Mouse (Mus musculus): ENCODE measurements around the gene Immp2l. TPM values are rescaled to one million over a fixed set of nuclear protein-coding genes. Genes with fewer than 3 reads are reported as not detected.
A peak's percentile ranks its signal among the peaks of the same experiment; 100 is the strongest.
"Not testable (repeated sequence)": the region's sequence is repeated elsewhere in the genome, so short reads cannot be mapped to it uniquely, and the experiment has no call there.

Gene Immp2l
- total RNA-seq, 4 experiments from 2014 or later: 25.7 to 31.9 (median 26.7) TPM

DNA sequence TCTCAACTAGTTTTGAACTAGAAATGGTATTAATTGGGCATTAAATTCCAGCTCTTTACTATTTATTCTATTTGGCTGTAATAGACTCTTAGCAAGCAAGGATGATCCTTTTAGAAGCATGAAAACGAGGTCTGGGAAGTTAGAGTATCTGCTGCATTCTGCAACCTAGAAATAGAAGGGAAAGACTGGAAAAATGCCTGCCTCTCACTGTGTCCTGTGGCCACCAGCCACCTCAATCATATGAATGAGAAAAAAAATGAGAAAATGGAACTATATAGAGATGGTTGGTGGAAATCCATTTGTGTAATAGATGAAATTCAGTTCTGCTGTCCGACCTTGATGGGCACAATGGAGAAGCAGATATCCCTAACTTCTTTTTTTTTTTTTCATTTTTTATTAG lies 810.8 kb downstream of the Immp2l start:
- DNase-seq (ENCODE audit: low spot score): no peak

DNA sequence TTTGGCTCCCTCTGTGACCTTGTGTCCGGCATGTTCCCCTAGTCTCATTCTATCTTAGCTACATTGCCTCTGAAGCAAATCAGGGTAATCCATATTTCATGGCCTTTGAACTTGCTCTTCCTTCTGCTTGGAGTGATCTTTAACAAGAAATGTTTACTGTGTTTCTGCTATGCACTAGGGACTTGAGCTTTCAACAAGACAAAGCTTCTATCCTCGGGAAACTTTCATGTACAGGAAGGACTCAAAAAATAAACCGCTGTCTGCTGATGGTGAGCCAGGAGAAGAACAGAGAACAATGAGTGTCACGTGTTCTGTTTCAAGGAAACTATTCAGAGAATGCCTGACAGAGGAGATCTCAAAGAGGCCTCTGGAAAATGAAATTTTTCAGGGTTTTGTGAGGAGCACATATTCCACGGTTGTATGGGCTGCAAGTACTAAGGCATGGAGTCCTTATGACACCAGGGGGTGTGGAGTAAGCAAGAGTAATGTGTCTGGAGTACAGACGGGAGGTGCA lies 814.5 kb downstream of the Immp2l start:
- DNase-seq (ENCODE audit: low spot score): peak; percentile 21

DNA sequence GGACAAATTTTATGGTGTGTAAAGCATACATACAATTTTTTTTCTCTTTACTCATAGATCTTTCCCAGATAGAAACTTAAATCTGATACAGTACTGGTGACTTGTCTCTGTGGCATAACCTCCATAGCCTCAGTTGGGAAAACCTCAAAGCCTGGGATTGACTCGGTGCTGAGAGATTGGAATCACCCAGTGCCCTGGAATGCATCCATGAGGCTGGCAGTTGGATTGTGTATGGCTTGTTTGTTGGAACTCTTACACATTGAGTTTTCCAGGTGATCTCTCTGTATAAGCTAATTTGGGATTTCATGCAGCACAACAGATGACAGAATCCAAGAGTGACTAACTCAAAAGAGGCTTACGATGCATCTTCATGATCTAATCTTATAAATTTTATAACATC lies 815.4 kb downstream of the Immp2l start:
- DNase-seq (ENCODE audit: low spot score): no peak

DNA sequence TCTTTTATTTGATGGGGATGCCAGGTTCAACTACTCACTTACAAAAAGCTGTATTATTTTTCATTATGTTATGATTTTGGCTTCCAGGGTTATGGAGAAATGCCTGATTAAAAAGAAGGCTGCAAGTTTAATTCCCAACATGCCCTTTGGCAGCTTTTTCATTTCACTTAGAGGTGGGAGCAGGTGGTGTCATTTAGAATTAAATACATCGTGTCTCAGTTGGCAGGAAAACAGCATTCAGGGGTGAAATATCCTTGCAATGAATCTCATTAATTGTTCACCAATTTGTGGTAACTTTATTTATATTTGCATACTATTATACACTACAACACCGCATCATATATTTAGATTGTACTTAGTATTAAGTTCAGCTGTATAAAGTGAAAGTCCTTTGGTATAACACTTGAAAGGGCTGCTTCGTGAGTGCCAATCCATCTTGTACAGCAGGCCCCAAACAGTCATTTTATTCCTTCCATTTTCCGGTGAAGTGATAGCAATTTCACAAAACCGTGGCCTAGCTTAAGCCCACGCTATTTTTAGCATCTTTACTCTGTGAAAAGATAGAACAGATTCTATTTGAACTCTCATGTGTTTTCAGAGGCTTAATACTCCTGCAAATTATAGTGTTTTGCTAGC lies 818.9 kb downstream of the Immp2l start:
- no peak for DNase-seq (ENCODE audit: low spot score)

DNA sequence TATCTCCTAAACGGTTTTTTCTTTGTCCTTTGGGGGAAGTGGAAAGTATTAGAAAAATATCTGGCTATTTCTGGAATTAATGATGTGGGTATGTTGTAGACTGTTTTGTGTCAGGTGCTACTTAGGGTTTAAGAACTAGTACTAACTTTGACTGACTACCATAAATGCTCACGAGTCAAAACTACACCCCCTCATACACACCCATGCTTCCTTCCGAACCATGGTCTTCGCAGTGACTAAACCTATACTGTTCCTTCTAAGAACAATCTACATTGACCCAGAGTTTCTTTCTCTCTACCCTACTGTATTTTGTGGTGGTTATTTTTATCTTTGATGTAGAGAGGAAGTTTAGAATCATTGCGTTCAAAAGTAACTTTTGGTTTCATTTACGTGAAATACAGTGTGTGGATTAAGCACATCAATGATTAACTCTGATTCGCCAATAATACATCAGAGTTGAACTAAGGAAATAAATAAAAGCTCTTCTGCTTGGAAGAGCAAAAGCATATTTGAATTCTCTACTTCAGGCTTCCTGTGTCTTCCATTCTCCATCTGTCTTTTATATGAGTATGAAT lies 828.1 kb downstream of the Immp2l start:
- DNase-seq (ENCODE audit: low spot score): no peak

DNA sequence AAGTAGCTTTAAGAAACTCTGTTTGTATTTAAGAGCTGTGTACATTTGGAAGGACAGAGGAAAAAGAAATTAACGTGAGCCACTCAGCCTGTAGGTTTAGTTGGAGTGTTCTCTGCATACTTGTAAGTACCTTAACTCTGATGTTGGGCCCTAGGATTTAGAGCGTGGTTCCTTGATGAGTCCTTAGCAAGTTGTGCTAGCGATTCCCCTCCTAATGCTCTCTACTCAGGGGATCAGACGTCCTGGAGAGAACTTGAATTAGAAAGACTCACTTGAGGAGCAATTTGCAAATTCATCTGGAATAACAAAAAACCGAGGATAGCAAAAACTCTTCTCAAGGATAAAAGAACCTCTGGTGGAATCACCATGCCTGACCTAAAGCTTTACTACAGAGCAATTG lies 835.8 kb downstream of the Immp2l start:
- DNase-seq (ENCODE audit: low spot score): not testable (repeated sequence)

DNA sequence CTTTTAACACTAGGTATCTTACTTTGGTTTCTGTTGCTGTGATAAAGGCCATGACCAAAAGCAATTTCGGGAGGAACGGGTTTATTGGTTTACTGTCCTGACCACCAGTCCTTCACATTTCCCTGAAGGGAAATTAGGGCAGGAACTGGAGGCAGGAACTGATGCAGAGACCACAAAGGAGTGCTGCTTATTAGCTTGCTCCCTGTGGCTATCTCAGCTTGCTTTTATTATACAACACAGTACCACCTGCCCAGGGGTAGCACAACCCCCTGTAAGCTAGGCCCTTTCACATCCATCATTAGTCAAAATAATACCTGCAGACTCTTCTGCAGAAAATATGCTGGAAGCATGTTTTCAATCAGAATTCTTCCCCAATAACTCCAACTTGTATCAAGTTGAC lies 844.4 kb downstream of the Immp2l start:
- DNase-seq (ENCODE audit: low spot score): no peak

DNA sequence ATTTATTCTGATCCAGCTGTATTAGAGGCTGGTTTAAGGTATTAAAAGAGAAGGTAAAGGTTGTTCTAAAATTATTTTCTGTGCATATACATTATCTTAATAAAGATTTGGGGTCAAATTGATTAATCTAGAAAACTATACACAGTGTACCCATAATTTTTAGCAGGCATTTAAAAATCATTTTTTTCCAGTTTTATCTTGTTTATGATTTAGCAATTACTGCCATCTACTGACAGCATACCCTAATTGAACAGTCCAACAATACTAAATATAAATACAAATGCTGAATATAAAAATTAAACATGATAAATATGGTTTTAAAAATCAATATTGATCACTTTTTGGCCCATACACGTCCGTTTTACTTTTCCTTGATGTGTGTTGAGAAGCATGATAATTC lies 850.1 kb downstream of the Immp2l start:
- DNase-seq (ENCODE audit: low spot score): no peak

DNA sequence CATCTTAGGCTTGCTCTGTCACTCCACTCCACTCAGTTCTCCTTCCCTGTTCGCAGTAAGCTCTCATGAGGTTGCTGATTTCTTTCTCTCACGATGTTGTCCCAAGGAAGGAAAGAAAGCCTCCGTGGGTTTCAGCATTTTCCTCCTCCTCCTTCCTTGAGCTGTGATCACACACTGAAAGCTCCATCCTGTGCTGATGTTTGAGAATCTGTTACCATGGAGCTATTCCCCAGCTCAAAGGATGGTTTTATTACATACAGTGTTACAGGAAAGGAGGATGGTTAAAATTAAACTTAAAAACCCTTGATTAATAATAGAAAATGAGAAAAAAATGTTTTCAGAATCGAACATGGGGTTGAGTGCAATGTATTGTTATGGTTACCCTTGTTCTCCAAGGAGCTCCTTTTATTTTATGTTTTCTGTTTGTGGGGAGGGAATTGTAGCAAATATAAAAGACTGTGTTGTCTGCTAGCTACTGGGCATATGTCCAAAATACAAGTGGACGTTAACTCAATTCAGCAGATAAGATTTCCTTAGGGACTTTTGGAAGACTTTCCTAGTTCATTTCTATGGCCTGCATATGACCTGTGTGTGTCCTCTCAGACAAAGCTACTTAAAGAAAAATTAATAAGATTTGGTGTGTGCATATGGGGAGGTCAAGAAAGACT lies 853.5 kb downstream of the Immp2l start:
- DNase-seq (ENCODE audit: low spot score): no peak

DNA sequence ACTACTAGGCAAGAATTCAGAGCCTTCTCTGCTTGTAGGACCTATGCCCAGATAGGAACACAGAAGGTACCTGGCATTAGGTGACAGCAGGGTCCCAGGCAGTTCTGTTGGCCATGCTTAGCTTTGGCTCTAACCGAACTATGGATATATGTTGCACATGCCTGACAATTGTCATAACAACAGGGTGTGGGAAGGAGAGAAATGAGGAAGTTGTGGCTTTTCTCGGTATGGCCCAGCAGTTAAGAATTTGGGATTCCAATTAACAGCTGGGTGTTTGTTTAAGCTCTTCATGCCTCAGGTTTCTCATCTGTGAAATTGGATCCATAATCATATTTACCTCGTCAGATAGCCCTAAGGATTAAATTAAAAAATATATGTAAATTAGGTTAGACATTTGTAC lies 854.6 kb downstream of the Immp2l start:
- DNase-seq (ENCODE audit: low spot score): no peak

DNA sequence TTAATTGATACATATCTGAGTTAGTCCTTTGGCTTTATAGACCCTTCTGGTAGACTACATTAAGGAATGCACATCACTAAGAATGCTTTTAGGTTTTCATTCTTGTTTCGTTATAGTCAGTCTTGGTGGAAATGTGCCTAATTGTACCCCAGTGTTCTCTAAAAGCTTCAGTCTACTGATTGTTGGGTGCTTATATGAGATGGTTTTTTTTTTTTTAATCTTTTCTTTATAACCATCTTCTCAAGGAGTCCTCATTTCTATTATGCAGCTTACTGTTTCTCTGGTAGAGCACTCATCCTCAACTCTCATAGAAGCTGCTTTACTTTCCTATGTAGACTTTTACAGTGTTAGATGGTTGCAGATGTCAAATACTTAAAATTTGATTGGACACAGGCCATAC lies 855.1 kb downstream of the Immp2l start:
- no peak for DNase-seq (ENCODE audit: low spot score)

DNA sequence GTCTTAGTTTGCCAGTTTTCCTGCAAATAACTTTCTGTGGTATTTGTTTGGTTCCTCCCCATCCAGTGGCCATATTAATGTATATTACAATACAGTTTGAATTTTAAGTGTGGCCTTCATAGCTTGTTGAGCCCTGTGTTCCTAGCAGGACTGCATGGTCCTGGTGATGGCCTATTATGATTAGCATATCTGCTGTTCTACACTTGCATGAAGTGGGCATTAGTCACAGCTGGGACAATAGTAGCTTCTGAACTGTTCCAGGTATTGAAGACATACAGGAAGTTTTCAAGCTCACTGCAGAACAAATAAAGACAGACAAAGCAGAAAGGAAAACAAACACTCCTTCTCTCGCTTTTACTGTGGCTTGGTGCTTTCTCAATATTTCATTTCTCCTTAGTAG lies 855.5 kb downstream of the Immp2l start:
- DNase-seq (ENCODE audit: low spot score): no peak

DNA sequence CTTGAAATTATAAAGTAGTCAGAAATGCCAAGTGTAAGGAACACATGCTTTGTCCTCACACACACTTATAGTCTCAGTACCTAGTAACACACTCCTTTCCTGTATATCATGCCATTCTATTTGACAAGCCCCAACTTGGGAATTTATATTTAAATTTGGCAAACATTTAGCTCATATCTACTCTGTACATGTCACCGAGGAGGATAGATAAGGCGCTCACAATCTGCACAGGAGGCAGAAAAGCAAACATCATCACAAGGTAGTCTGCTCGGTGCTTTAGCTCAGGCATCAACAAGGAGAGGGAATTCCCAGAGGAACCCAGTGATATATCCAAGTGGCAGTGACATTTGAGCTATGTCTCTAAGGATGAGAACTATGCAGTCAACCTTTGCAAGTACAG lies 856.9 kb downstream of the Immp2l start:
- DNase-seq (ENCODE audit: low spot score): no peak

DNA sequence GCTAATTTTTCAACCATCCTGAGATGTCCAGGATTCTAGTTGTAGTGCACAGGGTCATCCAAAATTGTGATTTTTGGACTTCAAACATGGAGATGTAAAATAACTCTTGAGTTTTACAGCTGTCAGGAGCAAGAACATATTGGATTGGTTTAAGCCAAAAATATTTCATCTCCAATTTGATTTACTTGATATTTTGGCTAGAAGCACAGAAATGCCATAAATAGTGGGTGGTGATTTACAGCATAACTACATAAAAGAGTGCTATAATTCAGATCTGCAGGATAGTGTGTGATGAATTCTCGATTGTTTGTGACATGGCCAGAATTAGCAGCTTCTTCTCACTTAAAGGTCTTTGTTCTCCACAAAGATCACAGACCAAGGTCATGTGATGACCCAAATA lies 884.1 kb downstream of the Immp2l start:
- no peak for DNase-seq (ENCODE audit: low spot score)

DNA sequence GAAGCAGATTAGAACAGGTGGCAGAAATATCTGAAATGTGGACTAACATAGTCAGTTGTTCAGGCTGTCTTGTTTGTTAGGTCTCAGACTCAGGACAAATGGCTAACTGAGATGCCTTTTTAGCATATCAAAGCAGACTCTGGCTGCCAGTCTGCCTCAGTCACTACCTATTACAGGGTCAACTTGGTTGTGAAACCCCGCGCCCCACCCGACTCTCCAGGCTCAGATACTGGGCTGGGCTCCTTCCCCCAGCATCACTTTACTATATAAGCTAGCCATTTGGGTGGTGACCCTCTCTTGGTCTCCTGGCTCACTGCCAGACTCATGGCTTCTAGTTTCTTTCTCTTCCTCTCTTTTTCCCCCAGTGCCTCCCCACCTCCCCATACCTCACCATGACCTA lies 887.7 kb downstream of the Immp2l start:
- no peak for DNase-seq (ENCODE audit: low spot score)

DNA sequence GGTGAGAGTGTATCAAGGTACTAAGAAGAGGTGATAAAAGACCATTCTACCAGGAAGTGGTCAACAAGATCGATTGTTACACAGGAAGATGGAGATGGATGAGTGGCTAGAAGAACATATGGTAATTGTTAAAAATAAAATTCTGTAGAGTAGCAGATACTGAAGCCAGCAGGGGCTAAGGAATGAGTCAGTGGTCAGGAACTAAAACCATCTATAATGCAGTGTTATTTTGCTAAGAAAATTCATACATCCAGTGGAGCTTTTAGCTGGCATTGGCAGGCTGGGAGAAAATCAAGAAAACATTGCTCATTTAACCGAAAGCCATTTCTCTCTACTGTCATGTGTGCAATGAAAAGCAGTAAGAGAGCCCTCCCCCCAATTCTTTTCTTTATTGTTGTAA lies 913.9 kb downstream of the Immp2l start:
- no peak for DNase-seq (ENCODE audit: low spot score)

DNA sequence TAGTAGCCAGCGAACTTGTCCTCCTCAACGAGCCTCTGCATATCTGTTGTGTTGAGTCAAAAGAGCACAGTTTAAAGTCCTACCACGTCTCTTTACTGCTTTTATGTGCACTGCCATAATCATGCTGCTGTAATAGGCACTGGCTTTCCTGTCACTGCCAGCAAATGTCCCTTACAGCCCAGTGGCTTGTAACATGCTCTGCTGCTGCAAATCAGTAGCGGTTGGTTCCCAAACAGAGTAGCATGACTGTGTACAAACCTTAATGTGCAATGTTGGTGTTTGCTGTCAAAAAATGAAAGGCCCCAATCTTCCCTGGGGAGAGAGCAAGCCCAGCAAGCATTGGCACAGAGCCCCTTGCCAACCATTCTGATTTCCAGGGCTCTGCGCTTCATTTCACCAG lies 918.0 kb downstream of the Immp2l start:
- no peak for DNase-seq (ENCODE audit: low spot score)

DNA sequence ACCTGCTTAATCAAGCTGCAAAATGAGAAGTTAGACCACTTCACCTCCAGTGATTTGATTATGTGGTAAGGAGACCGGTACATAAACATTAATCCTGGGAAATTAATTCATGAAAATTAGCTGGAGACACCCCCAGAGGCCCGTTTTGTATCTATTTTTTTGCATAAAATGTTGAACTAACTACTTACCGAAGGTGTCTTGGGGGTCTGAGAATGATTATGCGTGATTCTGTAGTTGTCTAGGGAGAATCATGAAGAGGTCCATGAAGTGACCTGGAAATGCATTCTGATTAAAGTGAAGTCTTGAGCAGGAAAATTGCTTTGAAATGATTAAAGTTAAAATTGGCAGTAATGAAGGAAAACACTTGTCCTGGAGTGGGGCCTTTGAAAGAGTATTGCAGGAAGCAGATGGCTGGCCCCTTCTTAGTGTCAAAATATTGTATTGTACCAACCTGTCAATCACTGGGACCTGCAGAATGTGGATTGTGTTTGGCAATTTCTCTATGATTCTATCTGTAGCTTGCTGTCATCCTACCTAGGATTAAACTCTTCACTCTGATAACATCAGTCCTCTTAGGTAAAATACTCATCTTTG lies 920.3 kb downstream of the Immp2l start:
- DNase-seq (ENCODE audit: low spot score): no peak

DNA sequence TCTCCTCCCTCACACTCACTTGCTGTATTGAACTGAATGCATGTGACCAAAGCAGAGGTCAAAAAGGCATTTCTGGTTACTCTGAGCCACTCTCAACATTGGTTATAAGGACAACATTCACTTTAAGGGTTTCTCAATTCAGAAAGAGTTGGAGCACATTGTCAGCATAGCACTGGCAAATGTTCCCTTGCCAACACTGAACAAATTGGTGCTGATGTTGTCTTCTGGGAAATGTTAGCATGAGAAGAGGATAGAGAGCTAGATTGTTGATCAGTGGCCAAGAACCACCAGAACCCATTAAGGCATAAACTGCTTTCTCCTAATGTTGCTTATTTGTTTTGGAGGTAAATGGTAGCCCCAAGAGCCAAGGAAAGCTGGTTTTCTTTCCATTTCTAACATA lies 922.6 kb downstream of the Immp2l start:
- DNase-seq (ENCODE audit: low spot score): no peak

DNA sequence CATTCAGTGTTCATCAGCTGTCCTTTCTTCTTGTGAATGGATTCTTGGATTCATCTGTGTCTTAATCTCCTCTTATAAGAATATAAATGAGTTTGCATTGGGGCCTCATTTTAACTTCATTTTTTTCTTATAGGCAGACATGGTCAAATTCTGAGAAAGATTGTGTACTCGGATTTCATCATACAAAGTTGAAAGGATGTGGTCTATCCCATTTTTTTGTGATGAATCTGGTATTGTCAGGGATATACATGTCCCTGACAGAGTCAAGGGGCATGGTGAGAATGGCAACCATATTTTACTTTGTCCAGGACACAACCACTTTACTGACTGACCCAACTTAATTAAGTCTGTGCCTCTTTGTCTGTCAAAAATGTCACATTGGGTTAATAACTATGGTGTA lies 925.5 kb downstream of the Immp2l start:
- no peak for DNase-seq (ENCODE audit: low spot score)

DNA sequence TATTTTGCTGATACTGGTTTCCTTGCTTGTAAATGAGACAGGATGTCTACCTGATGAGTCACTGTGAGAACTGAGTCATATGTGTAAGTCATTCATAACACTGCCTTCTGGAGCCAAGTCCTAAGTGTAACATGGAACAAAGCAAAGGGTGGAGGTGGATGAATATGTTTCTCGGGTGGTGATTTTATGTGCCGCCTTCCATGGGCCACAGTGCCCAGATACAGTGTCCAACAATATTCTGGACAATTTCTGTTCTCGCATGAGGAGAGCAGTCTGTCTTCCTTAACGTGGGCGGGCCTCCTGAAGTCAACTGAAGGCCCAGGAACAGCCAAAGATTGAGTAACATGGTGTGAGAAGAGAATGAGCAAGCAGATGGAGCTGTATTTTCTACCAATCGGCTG lies 926.0 kb downstream of the Immp2l start:
- DNase-seq (ENCODE audit: low spot score): peak; percentile 41

DNA sequence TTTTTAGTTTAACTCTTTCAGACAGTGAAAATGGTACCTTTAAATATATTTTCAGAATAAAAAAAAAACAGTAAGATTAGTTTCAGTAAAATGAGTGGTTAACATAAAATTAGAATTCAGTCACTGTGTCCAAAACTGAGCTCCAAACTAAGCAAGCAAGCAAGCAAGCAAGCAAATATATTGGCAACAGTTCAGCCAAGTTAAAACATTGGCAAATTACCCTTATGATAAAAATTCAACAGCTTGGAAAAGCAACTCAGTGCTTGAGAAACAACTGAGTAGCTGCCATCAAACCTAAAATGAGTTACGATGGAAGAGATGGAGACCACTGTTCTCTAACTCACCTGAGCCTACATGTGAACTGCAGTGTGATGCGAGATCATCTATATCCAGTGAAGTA lies 926.8 kb downstream of the Immp2l start:
- DNase-seq (ENCODE audit: low spot score): peak; percentile 33

DNA sequence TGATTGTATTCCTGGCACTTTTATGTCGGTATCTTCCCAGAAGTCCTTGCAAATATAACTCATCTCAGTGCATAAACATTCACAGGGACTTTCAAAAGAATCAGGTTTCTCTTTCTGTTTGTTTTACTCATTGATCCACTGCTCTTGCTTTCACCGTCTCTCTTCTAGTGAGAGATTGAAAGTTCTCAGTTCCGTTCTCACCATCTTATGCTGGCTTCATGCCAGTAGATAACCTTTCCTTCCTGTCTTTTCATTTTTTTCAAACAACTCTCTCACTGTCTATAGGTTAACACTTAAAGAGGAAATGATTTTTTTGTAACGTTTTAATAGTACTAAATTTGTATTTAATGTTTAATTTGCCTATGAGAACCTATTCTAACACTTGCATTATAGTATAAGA lies 937.1 kb downstream of the Immp2l start:
- no peak for DNase-seq (ENCODE audit: low spot score)

Measured in heart, adult 8-10 months (tissue).